Mouse (Mus musculus) embryonic facial prominence, embryonic 14.5 days (tissue): ENCODE results near the gene Saxo1. TPM values are rescaled to one million over a fixed set of nuclear protein-coding genes. Genes with fewer than 3 reads are reported as not detected.

Source experiments
- ATAC-seq: fragments of 200-750 bp; cut with Nextera tagmentation; 2 replicates; pipeline ENCODE4 v1.8.0; 2017; ENCODE audit warnings: low read depth, moderate number of reproducible peaks, moderate TSS enrichment
- DNase-seq: peaks from one replicate; pipeline ENCODE4 v3.0.0-alpha.2; 2015; ENCODE audit warnings: low spot score
- H3K27ac ChIP-seq: fragments of 300-500 bp; sonication (generic); replicated peaks from 2 replicates; pipeline ENCODE4 v1.5.1; 2014; ENCODE audit warnings: low read depth, mild to moderate bottlenecking, low read length, moderate library complexity
- H3K27me3 ChIP-seq: fragments of 300-500 bp; sonication (generic); replicated peaks from 2 replicates; pipeline ENCODE4 v1.6.1; 2014; ENCODE audit warnings: low read length; ENCODE audit not compliant: control insufficient read depth, insufficient read depth
- H3K36me3 ChIP-seq: fragments of 300-500 bp; sonication (generic); 2 replicates; pipeline ENCODE4 v1.6.1; 2014; ENCODE audit warnings: low read length, mixed read lengths; ENCODE audit not compliant: control insufficient read depth, insufficient read depth
- H3K4me1 ChIP-seq: fragments of 300-500 bp; sonication (generic); 2 replicates; pipeline ENCODE4 v1.6.1; 2014; ENCODE audit warnings: antibody characterized with exemption, low read length; ENCODE audit not compliant: control insufficient read depth, insufficient read depth
- H3K4me2 ChIP-seq: fragments of 300-500 bp; sonication (generic); 2 replicates; pipeline ENCODE4 v1.6.1; 2014; ENCODE audit warnings: low read depth, mild to moderate bottlenecking, low read length, moderate library complexity, mixed read lengths
- H3K4me3 ChIP-seq: fragments of 300-500 bp; sonication (generic); 2 replicates; pipeline ENCODE4 v1.5.1; 2014; ENCODE audit warnings: low read depth, mild to moderate bottlenecking, low read length
- H3K9ac ChIP-seq: fragments of 300-500 bp; sonication (generic); 2 replicates; pipeline ENCODE4 v1.6.1; 2014; ENCODE audit warnings: low read depth, mild to moderate bottlenecking, low read length, moderate library complexity, mixed read lengths
- H3K9me3 ChIP-seq: fragments of 300-500 bp; sonication (generic); 2 replicates; pipeline ENCODE4 v1.6.1; 2016; ENCODE audit warnings: low read length; ENCODE audit not compliant: control insufficient read depth
- WGBS: fragments of 180-500 bp; shearing (Covaris S2); extraction: QIAGEN DNeasy Blood & Tissue Kit; methylation state at CpG from one replicate; pipeline ENCODE4 v1.1.7; 2014; 5-methylcytosine and 5-hydroxymethylcytosine counted together
- polyA plus RNA-seq: library from polyadenylated mRNA; unstranded; fragments of >200 nt; fragmentation: Nextera tagmentation; extraction: Ambion mirVana; gene quantifications from 2 replicates; pipeline ENCODE4 v1.2.1, GENCODE M21; 2014

Saxo1 gene
- polyA plus RNA-seq, 1 experiment from 2014 or later: 0.10 TPM

DNA sequence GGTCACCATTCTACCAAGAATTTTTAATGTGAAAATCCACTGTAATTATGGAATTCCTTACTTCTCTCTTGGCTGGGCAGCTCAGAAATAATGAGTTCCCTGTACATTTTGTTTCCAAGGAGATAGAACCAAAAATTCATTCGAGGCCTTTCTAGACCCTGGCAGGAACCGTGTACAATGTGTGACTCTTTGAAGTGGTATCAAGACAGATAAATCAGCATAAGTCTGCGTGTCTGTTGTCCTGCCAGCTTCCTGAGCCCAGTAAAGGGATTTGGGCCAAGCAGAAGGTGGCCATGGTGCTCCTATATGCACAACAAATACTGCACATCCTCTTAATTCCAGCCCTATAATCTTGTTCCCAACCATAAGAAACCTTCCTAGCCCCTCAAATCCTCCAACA, 157.0 kb downstream of the Saxo1 start:
- H3K4me1 ChIP-seq: peaks cover 1% of the 10 kb centered on the region; the same call in 1 of the 2 replicates
- DNase-seq: no peak

GRCm38 (mm10) chr4:86397470-86397869, 160.7 kb downstream of the Saxo1 start:
- WGBS: 89% methylated on average over 2 of the region's 2 CpGs
- no peaks in the 10 kb centered on the region for H3K4me1 ChIP-seq

More for the DNA sequence above, 157.0 kb downstream of the Saxo1 start:
- H3K36me3 ChIP-seq: no peaks in the 10 kb centered on the region
- ATAC-seq: no peak
- WGBS: 59% methylated on average over 3 of the region's 3 CpGs
- no peak overlapping the region for H3K27ac ChIP-seq
- H3K27me3 ChIP-seq: no peaks in the 10 kb centered on the region
- H3K9me3 ChIP-seq: no peaks in the 10 kb centered on the region
- H3K4me3 ChIP-seq: no peak overlapping the region
- H3K9ac ChIP-seq: no peak overlapping the region
- no peak overlapping the region for H3K4me2 ChIP-seq

DNA sequence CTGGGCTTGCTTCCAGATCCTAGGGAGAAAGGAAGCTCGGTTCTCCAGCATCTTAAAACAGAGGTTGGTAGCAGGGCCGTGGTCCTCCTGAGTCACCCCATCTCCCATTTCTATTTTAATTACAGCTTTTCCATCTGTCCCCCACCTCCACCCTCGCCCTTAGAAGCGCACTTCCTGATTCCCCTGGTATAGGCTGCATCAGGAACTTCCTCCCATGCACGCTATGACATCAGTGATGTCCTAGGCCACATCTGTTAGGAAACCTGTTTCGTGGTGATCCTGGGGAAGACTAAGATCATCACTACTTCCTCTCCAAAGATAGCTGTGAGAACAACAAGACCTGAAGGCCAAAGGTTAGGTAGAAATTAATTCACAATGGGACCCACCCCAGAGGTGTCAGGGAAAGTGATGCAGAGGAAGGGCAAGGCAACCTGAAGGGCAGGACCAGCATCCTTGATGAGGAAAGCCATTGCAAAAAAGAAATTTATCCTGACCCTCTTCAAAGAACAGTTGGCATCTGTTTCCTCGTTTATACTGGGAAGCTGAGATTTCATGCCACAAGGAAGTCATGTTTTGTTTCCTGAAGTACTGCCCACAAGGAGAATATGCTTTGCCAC, 161.3 kb downstream of the Saxo1 start:
- no peak for ATAC-seq
- Histone ChIP-seq H3K4me3 (no peak overlapping the region), H3K9ac (no peak overlapping the region), H3K9me3 (no peaks in the 10 kb centered on the region), H3K27me3 (no peaks in the 10 kb centered on the region), H3K4me1 (no peaks in the 10 kb centered on the region), H3K27ac (no peak overlapping the region), H3K36me3 (no peaks in the 10 kb centered on the region), H3K4me2 (no peak overlapping the region)
- WGBS: 66% methylated on average over 7 of the region's 7 CpGs
- DNase-seq: no peak

More at GRCm38 (mm10) chr4:86397470-86397869, 160.7 kb downstream of the Saxo1 start:
- no peak overlapping the region for H3K9ac ChIP-seq
- no peak overlapping the region for H3K4me3 ChIP-seq
- ATAC-seq: no peak
- no peaks in the 10 kb centered on the region for H3K36me3 ChIP-seq
- H3K4me2 ChIP-seq: no peak overlapping the region
- H3K27me3 ChIP-seq: no peaks in the 10 kb centered on the region
- no peaks in the 10 kb centered on the region for H3K9me3 ChIP-seq
- DNase-seq: no peak
- H3K27ac ChIP-seq: no peak overlapping the region

- Histone ChIP-seq H3K27ac (no peak overlapping the region), H3K9me3 (no peaks in the 10 kb centered on the region), H3K9ac (no peak overlapping the region), H3K4me1 (no peaks in the 10 kb centered on the region), H3K36me3 (no peaks in the 10 kb centered on the region), H3K27me3 (no peaks in the 10 kb centered on the region), H3K4me2 (no peak overlapping the region), H3K4me3 (no peak overlapping the region)
- ATAC-seq (no peak), DNase-seq (no peak)
- WGBS: 60% methylated on average over 6 of the region's 6 CpGs
Measured at GRCm38 (mm10) chr4:86395636-86396035, 162.5 kb downstream of the Saxo1 start.

Other genes with a start within 250 kb of the Saxo1 start
- gene Rraga, start 17.3 kb upstream of the Saxo1 start, polyA plus RNA-seq: 94.8 and 95.3 TPM in 2 replicates
- 12.2 and 14.5 TPM in 2 replicates for gene Haus6, start 53.7 kb upstream of the Saxo1 start, polyA plus RNA-seq
- gene Plin2, start 111.7 kb upstream of the Saxo1 start, polyA plus RNA-seq: 66.2 and 73.1 TPM in 2 replicates
- 7.5 and 8.3 TPM in 2 replicates for gene Dennd4c, start 190.2 kb upstream of the Saxo1 start, polyA plus RNA-seq